Mouse (Mus musculus): ENCODE results near the gene Mnx1.
A peak's percentile ranks its signal among the peaks of the same experiment; 100 is the strongest.
"Not testable (repeated sequence)": the region's sequence is repeated elsewhere in the genome, so short reads cannot be mapped to it uniquely, and the experiment has no call there.

Gene Mnx1

DNA sequence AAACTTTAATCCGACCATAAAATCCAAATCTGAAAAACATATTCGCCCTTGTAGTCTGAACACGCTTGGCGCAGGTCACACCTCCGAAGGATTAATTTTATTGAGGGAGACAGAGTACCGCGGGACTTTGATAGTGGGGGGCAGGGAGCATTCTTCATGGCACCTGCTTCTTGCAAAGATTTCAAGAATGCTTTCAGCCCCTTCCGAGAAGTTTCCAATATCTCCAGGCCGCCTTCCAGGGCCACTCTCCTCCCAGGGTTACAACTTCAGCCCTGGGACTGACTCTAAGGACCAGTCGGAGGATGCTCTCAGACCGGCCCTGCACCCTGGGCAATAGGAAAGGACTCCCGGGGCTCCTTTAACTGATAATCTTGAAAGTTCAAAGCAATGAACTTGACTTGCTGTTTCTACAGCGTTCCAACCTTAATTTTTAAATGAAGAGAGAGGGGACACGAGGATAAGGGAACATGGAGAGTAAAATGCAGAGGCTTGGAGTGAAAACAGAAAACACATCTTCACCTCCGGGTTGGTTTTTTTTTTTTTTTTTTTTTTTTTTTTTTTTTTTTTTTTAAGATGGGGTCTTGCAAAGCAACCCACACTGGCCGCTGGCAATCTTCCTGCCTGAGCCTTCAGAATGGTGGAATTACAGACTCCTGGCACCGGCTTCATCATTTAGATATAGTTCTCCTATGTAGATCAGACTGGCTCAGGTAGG lies 9.8 kb downstream of the Mnx1 start:
- DNase-seq (ENCODE audit: low spot score in 2 of 2): no peak

DNA sequence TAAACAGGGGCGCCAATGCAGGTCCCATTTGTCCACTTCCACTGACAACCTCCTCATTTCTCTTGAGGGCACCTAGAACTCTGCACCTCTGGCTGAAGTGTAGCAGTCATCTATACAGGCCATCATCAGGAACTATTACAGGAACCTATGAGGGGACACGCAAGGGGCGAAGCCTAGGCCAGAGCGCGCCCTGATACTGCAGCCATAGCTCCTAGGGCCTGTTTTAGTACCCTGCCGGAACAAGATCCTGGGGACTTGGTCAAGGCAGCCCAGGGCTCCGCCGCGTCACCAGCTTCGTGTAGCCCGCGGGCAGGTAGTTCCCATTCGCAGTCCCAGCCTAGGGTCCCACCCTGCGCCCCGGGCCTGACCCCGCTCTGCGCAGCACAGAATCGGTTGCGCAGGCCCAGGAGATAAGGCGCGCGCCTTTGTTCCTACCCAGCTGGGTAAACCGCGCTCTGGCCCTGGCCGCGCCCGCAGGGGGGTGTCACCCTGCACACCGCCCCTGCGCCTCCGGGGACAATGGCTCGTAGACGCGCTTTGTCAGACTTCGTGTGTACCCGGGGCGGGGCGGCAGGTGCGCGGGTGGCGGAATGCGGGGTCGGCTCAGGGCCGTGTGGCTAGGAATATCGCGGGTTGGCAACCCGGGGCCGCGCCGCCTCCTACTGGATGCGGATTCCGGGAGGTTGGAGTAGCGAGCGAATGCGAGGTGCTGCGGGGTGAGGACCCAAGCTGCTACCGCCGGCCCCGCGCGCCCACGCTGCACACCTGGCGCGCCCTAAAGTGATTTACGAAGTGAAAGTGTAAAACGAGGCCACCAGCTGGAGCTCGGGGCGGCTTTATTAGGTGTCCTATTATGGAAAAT lies 10.6 kb downstream of the Mnx1 start:
- no peak for DNase-seq (ENCODE audit: low spot score in 2 of 2)

DNA sequence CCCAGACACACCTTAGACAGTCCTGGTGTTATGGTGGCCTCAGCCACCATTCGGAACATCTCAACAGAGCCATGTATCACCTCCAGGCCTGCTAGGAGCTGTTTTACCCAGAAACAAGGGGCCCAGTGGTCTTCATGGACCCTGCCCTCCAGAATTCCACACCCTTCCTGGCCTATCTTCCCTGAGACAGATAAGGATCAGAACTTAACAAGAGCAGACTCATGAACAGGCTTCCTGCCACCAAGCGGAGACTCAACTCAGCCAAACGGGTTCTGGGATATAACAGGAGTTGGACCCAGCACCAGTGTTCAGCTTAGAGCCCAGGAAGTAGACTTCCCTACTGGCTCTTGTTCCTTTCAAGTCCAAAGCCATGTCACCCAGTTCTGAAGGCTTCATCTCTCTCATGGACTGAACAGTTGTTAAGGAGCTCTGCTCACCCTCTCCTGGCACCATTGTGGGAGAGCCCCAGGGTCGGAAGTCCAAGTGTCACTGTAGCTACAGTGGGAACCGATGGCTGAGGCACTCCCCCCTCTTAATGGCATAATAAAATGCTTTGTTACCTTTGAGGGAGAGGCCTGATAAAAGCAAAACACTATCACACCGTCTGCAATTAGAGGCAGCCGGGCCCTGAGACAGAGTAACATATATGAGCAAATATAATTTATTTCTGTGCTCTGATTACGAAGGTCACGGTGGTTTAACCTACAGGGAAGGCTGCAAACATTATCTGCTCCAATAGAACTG lies 15.2 kb downstream of the Mnx1 start:
- no peak for DNase-seq (ENCODE audit: low spot score in 2 of 2)

DNA sequence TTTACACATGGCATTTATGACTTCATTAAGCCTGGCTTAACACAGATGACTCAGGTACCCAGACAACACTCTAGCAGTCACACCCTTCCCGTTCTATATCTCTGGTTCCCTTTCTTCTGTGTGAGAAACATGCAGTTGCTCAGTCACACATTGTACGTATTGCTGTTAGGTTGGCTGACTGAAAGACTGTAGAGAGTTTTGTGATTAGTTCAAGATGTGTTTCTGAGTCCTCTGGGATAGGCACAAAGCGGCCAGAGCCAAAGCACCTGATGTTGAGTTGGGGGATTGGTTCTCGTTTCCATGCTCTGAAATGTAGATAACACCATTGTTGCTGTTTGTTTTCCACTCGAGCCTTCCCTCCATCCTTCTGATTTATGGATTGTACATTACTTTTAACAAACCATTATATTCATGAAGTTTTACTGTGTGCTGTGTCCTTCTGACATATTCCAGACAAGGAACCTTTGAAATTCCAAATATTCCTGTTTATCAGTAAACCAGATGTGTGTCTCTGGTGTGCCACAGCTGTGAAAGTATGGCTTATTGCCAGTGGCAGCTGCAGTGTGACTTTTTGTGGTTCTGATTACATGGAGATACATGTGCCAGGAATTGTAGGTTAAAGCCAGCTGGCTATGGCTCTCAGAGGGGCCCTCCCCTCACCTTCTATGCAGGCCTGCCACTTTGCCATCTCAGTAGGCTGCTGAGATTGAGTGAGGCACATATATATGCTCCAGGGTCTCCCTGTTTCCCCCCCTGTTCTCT lies 21.2 kb downstream of the Mnx1 start:
- DNase-seq (ENCODE audit: low spot score in 2 of 2): no peak

DNA sequence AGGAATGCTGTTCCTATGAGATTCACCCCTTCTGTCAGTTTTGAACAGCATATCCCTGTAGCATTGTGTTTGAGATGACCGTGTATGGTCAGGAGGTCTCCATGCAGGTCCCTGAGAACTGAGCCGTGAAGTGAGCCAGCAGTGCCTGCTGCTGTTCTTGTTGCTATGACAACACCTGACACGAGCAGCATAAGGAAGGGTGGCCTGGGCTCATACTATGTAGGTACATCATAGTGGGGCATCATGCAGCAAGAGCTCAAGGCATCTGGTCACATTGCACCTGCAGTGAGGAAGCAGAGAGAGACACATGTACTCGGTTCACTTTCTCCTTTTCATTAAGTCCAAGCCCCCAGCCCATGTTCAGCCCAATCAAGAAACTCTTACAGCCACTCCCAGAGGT lies 25.9 kb downstream of the Mnx1 start:
- no peak for DNase-seq (ENCODE audit: low spot score in 2 of 2)

DNA sequence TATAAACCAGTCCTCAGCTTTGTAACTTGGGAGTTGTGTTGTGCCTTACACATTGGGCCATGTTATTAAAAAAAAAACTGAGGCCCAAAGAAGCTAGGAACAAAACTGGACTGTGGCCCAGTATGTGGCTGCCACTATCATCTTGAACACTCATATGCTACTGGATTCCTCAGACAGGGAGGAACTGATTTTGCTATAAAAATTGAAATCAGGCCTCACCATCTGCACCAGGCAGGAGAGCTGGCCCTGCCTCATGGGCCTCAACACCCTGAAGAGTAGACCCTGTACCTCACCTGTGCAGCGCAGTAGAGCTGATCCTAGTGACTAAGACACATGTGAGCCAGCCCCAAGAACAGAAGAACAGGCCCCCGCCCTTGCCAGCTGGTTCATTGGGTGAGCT lies 33.0 kb downstream of the Mnx1 start:
- DNase-seq (ENCODE audit: low spot score in 2 of 2): no peak

GRCm38 (mm10) chr5:29436728-29437127 lies 41.5 kb downstream of the Mnx1 start:
- DNase-seq (ENCODE audit: low spot score in 2 of 2): not testable (repeated sequence)

DNA sequence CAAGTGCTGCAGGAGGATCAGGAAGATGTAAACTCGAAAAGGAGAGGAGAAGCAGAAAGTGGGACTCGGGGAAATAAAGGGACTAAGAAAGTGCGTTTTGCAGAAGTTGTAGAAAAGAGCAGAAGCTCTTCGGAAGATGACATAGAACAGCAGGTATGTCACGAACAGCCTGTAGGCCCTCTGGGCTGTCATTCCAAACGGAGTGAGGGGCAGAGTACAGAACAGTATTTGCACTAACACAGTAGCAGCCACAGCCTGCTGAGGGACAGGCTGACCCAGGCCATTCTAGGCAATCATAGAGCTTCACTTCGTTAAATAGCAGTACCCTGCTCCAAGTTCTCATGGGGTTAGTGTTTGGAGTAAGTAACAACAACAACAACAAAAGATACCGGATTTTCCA lies 42.8 kb downstream of the Mnx1 start:
- DNase-seq (ENCODE audit: low spot score in 2 of 2): no peak

- DNase-seq (ENCODE audit: low spot score in 2 of 2): no peak
Measured at GRCm38 (mm10) chr5:29434872-29435358, 43.4 kb downstream of the Mnx1 start.

- DNase-seq (ENCODE audit: low spot score in 2 of 2): peak; percentile 90 to 93
Measured at GRCm38 (mm10) chr5:29434228-29434871, 43.9 kb downstream of the Mnx1 start, which contains the start of gene Nom1. Gene Nom1 (plus strand): TSS chr5:29434664.

- not testable (repeated sequence) for DNase-seq (ENCODE audit: low spot score in 2 of 2)
Measured at GRCm38 (mm10) chr5:29423330-29423729, 54.9 kb downstream of the Mnx1 start.
